Mouse (Mus musculus) brain, embryonic 14.5 days (tissue): ENCODE data around the gene Aqp7.

ENCODE experiments used
- CTCF ChIP-seq: fragments of 200-500 bp; IDR thresholded peaks from 2 replicates; pipeline ENCODE4 v1.5.1; 2012; ENCODE audit warnings: inconsistent platforms, mild to moderate bottlenecking, moderate library complexity, borderline replicate concordance; ENCODE audit not compliant: insufficient read depth, insufficient read length; ENCODE audit errors: extremely low read depth
- POLR2A ChIP-seq: fragments of 200-500 bp; IDR thresholded peaks from 2 replicates; pipeline ENCODE4 v1.6.1; 2012; ENCODE audit warnings: mild to moderate bottlenecking, inconsistent platforms, borderline replicate concordance; ENCODE audit not compliant: poor library complexity, insufficient read depth, insufficient read length, severe bottlenecking; ENCODE audit errors: extremely low read depth

- no peak for TF ChIP-seq CTCF
- no peak for TF ChIP-seq POLR2A
Measured at GRCm38 (mm10) chr4:41086947-41087346, 39.0 kb upstream of the Aqp7 start.
